Mouse (Mus musculus) thymus, postnatal 4 days (tissue): ENCODE measurements around the gene Serpina1e.
"Not testable (repeated sequence)": the region's sequence is repeated elsewhere in the genome, so short reads cannot be mapped to it uniquely, and the experiment has no call there.

Experiments
- DNase-seq: peaks from one replicate; pipeline ENCODE4 v3.0.0; 2021

Serpina1e gene

GRCm38 (mm10) chr12:103962337-103962736 is 3.6 kb upstream of the Serpina1e start:
- no peak for DNase-seq

GRCm38 (mm10) chr12:103961716-103962115 is 2.9 kb upstream of the Serpina1e start:
- DNase-seq, result no peak

GRCm38 (mm10) chr12:103956555-103956954 is 2.2 kb downstream of the Serpina1e start:
- not testable (repeated sequence) for DNase-seq

GRCm38 (mm10) chr12:103952972-103953371 is 5.8 kb downstream of the Serpina1e start:
- DNase-seq, result not testable (repeated sequence)

GRCm38 (mm10) chr12:103946243-103946642 is 12.5 kb downstream of the Serpina1e start:
- no peak for DNase-seq

GRCm38 (mm10) chr12:103909181-103909580 is 49.6 kb downstream of the Serpina1e start:
- DNase-seq, result not testable (repeated sequence)

- DNase-seq, result not testable (repeated sequence)
Measured at GRCm38 (mm10) chr12:103907746-103908145, 51.0 kb downstream of the Serpina1e start.

GRCm38 (mm10) chr12:103904837-103905340 is 53.9 kb downstream of the Serpina1e start, which contains the start of gene Serpina1c:
Serpina1c (minus strand) TSS chr12:103904887.
- DNase-seq, result not testable (repeated sequence)

GRCm38 (mm10) chr12:103901929-103902328 is 56.8 kb downstream of the Serpina1e start:
- not testable (repeated sequence) for DNase-seq
